Mouse (Mus musculus) kidney, adult 2 months (tissue): ENCODE results near the gene Cdrt4.

Experiments used
- CTCF ChIP-seq: fragments of 200-500 bp; conservative IDR thresholded peaks from 2 replicates; pipeline ENCODE4 v1.5.1; 2011; ENCODE audit warnings: low read depth, mild to moderate bottlenecking, control low read depth, low read length, moderate library complexity, mixed read lengths; ENCODE audit not compliant: insufficient read depth, insufficient read length
- POLR2A ChIP-seq: fragments of 200-500 bp; IDR thresholded peaks from one replicate; pipeline ENCODE4 v1.6.1; 2011; ENCODE audit warnings: low read depth, low read length, control low read depth

- no peak for TF ChIP-seq CTCF
- no peak for TF ChIP-seq POLR2A
Observed at GRCm38 (mm10) chr11:62996522-62996898, 45.5 kb downstream of the Cdrt4 start.
